ENCODE assay signal across 8 mouse cellular contexts in the genomic region with DNA sequence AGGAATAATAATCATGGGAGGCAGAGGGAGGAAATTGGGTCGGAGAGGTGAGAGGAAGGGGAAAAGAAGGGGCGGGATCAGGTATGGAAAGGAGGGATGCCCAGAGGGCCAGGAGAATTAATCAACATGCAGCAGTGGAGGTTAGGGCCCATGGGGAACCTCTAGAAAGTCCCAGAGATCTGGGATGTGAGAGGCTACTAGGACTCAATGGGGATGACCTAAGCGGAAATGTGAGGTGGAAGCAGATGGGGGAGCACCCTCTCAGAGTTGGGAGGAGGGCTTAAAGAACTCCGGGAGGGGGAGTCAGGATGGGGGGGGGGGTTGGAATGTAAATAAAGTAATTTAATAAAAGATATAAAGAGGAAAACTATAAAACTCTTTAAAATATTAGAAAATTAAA. TPM values are rescaled to one million over a fixed set of nuclear protein-coding genes. Genes with fewer than 3 reads are reported as not detected.
A peak's percentile ranks its signal among the peaks of the same experiment; 100 is the strongest.
DNase-seq lines count a peak whose midpoint lies in the region; ATAC-seq and TF ChIP-seq lines count a peak whose summit lies in the region.

No protein-coding gene starts in this region.

- no peaks in the 10 kb centered on the region for H3K9me3 ChIP-seq in heart, embryonic 13.5 days
- H3K9me3 ChIP-seq in limb, embryonic 14.5 days (ENCODE audit: control insufficient read depth, low read length), result no peaks in the 10 kb centered on the region

- peak overlapping the region; percentile 74 for H3K4me2 ChIP-seq in heart, embryonic 13.5 days
- H3K4me2 ChIP-seq in limb, embryonic 14.5 days (replicated peaks; ENCODE audit: low read depth, low read length, severe bottlenecking), result peak overlapping the region; percentile 66

- no peak for DNase-seq in heart, adult 18-20 months
- peak; percentile 42 for DNase-seq in 416B (ENCODE audit: low read depth)
- peak; percentile 16 for DNase-seq in brain, adult 2 months (ENCODE audit: low read depth, low spot score)
- DNase-seq in limb, embryonic 14.5 days (ENCODE audit: low spot score), result no peak
- DNase-seq in MN1 (ENCODE audit: low spot score), result no peak
- DNase-seq in right cerebral cortex, adult 18-20 months, result no peak

- no peak overlapping the region for H3K9ac ChIP-seq in heart, embryonic 13.5 days
- no peak overlapping the region for H3K9ac ChIP-seq in limb, embryonic 14.5 days (ENCODE audit: low read depth, low read length, severe bottlenecking)

- 68% methylated on average over 4 of the region's 4 CpGs for WGBS in heart, embryonic 13.5 days
- 72% methylated on average over 4 of the region's 4 CpGs for WGBS in limb, embryonic 14.5 days

- H3K27ac ChIP-seq in heart, embryonic 13.5 days (replicated peaks), result no peak overlapping the region
- no peak overlapping the region for H3K27ac ChIP-seq in limb, embryonic 14.5 days (replicated peaks; ENCODE audit: low read depth, low read length)

- no peak for TF ChIP-seq POLR2A in limb, embryonic 14.5 days (IDR thresholded peaks at IDR 0.05; ENCODE audit: borderline replicate concordance, extremely low read depth, insufficient read depth, insufficient read length)

- peaks cover 14% of the 10 kb centered on the region for H3K4me1 ChIP-seq in heart, embryonic 13.5 days
- no peaks in the 10 kb centered on the region for H3K4me1 ChIP-seq in limb, embryonic 14.5 days (ENCODE audit: control insufficient read depth, insufficient read depth, low read length)

- H3K4me3 ChIP-seq in heart, embryonic 13.5 days, result peak overlapping the region; percentile 99
- H3K4me3 ChIP-seq in limb, embryonic 14.5 days (replicated peaks; ENCODE audit: low read length), result peak overlapping the region; percentile 90

- peaks cover 21% of the 10 kb centered on the region for H3K36me3 ChIP-seq in heart, embryonic 13.5 days
- peaks cover 3% of the 10 kb centered on the region; the same call in 1 of the 2 replicates for H3K36me3 ChIP-seq in limb, embryonic 14.5 days (ENCODE audit: control insufficient read depth, insufficient read depth, low read length)

- ATAC-seq in heart, embryonic 13.5 days (ENCODE audit: extremely low read depth, insufficient number of reproducible peaks, low FRiP score, low TSS enrichment), result no peak
- no peak for ATAC-seq in limb, embryonic 14.5 days (ENCODE audit: low FRiP score, low read depth)
- no peak for ATAC-seq in frontal cortex, adult (ENCODE audit: low TSS enrichment)

- no peaks in the 10 kb centered on the region for H3K27me3 ChIP-seq in heart, embryonic 13.5 days (replicated peaks)
- no peaks in the 10 kb centered on the region for H3K27me3 ChIP-seq in limb, embryonic 14.5 days (ENCODE audit: control insufficient read depth, insufficient read depth, low read length)

RNA-seq across cellular contexts. Expression of a gene that starts 0.9 kb away (rescaled TPM):
- 10.3 and 11.9 TPM in 2 replicates for polyA plus RNA-seq in heart, embryonic 13.5 days (2015; fragmentation: Nextera tagmentation; extraction: Ambion mirVana)
- total RNA-seq in heart, adult 18-20 months (2021), result 10 to 100 TPM; 13.6 to 20.6 TPM
- polyA plus RNA-seq in limb, embryonic 14.5 days (2012; rRNA removed), result 14.7 and 15.4 TPM in 2 replicates
- 18.4 and 21.7 TPM in 2 replicates for polyA plus RNA-seq in limb, embryonic 14.5 days (2014; fragmentation: Nextera tagmentation; extraction: Ambion mirVana)

Comparison
In these comparisons a context has a peak if more than half of its experiments do, and no peak if none do; other contexts are left out.
1. DNase-seq: peak in 416B (single experiment) and brain, adult 2 months (single experiment); none in heart, adult 18-20 months (0 of 2), limb, embryonic 14.5 days (single experiment), MN1 (single experiment) and right cerebral cortex, adult 18-20 months (single experiment).